Comparison of ENCODE assay signal across 25 mouse cellular contexts in the genomic region with DNA sequence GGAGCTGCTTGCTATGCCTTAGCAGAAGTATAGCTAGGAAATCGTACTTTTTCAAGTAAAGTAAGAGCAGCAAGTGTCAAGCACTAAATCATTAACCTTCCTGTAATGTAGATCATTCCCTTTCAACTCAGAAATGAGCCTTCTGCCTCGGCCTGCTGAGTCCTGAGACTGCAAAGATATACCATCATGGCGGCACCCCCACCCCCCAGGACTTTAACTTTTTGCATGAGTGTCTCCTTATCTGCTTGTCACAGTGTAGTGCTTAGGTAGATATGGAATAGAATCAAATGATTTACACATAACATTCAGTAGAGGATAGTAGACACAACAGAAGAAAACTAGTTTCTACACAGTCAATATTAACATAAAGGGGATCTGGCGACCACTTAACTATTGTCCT.
DNase-seq lines count a peak whose midpoint lies in the region; ATAC-seq and TF ChIP-seq lines count a peak whose summit lies in the region.
"Had no signal": no experiment of that assay in that cellular context is flagged by ENCODE, and none has a peak within 500 bp of the region (broad histone marks: within the 10 kb centered on the region; RNA-seq: fewer than 3 reads in every experiment).

No protein-coding gene starts in this region.

- H3K36me3 ChIP-seq in liver, postnatal 0 days (replicated peaks; ENCODE audit: insufficient read depth, low read length): no peaks in the 10 kb centered on the region
- no peaks in the 10 kb centered on the region for H3K36me3 ChIP-seq in neural tube, embryonic 14.5 days (ENCODE audit: control insufficient read depth, insufficient read depth, low read length)
- H3K36me3 ChIP-seq: embryonic facial prominence, embryonic 12.5 days; forebrain, embryonic 10.5 days; forebrain, embryonic 12.5 days; G1E had no signal

- no peak overlapping the region for H3K4me3 ChIP-seq in liver, postnatal 0 days (ENCODE audit: low read depth, low read length)
- no peak overlapping the region for H3K4me3 ChIP-seq in neural tube, embryonic 14.5 days (ENCODE audit: low read depth, low read length)
- H3K4me3 ChIP-seq: embryonic facial prominence, embryonic 10.5 days; embryonic facial prominence, embryonic 12.5 days; forebrain, embryonic 10.5 days; forebrain, embryonic 12.5 days had no signal

- TF ChIP-seq EP300 in liver, postnatal 0 days (IDR thresholded peaks at IDR 0.05; ENCODE audit: low read depth): no peak

- DNase-seq in liver: peak; percentile 25
- no peak for DNase-seq in liver, postnatal 0 days
- no peak for DNase-seq in neural tube, embryonic 10.5 days (ENCODE audit: extremely low spot score, low spot score)
- DNase-seq: adrenal gland, adult 8-10 months; adrenal gland, postnatal 14 days; adrenal gland, postnatal 36 days; B cell, adult 2 months; cerebellum, adult 11-12 months; cerebellum, adult 2 months; cerebellum, adult 9-10 months; cerebellum, postnatal 10 days; cerebellum, postnatal 25 days had no signal

- no peak for TF ChIP-seq CTCF in liver, postnatal 0 days (IDR thresholded peaks at IDR 0.05; ENCODE audit: low read depth)

- H3K27me3 ChIP-seq in liver, postnatal 0 days (ENCODE audit: insufficient read depth, low read length): no peaks in the 10 kb centered on the region
- no peaks in the 10 kb centered on the region for H3K27me3 ChIP-seq in neural tube, embryonic 14.5 days (ENCODE audit: control insufficient read depth, insufficient read depth, low read length)
- H3K27me3 ChIP-seq: CH12.LX; embryonic facial prominence, embryonic 12.5 days; forebrain, embryonic 12.5 days; Patski had no signal

- no peak for ATAC-seq in liver, postnatal 0 days
- 0 out of 2 replicates have a peak, but pooled peaks have one; percentile 34 for ATAC-seq in neural tube, embryonic 14.5 days (ENCODE audit: low read depth)
- no peak for ATAC-seq in erythroid progenitor cell, adult 5-6 weeks (replicated peaks; ENCODE audit: low FRiP score, poor library complexity, severe bottlenecking)
- ATAC-seq: activated CD4-positive, CD25-positive, alpha-beta regulatory T cell, adult 4 months; CD4-positive, CD25-positive, alpha-beta regulatory T cell, adult 4 months; forebrain, embryonic 14.5 days; forebrain, embryonic 16.5 days; Patski had no signal

- no peak overlapping the region for H3K27ac ChIP-seq in liver, postnatal 0 days (ENCODE audit: low read depth)
- no peak overlapping the region for H3K27ac ChIP-seq in neural tube, embryonic 14.5 days (ENCODE audit: low read depth, low read length)
- H3K27ac ChIP-seq: embryonic facial prominence, embryonic 10.5 days; embryonic facial prominence, embryonic 12.5 days; forebrain, embryonic 10.5 days; forebrain, embryonic 12.5 days had no signal

- H3K4me1 ChIP-seq in liver, postnatal 0 days (ENCODE audit: insufficient read depth): no peaks in the 10 kb centered on the region
- H3K4me1 ChIP-seq in neural tube, embryonic 14.5 days (ENCODE audit: control insufficient read depth, insufficient read depth, low read length): no peaks in the 10 kb centered on the region
- H3K4me1 ChIP-seq: embryonic facial prominence, embryonic 10.5 days; embryonic facial prominence, embryonic 12.5 days; forebrain, embryonic 10.5 days; forebrain, embryonic 12.5 days had no signal

- H3K9me3 ChIP-seq in liver, postnatal 0 days (ENCODE audit: low read length): no peaks in the 10 kb centered on the region
- H3K9me3 ChIP-seq in neural tube, embryonic 14.5 days (ENCODE audit: control insufficient read depth, low read length): no peaks in the 10 kb centered on the region
- H3K9me3 ChIP-seq: embryonic facial prominence, embryonic 10.5 days; embryonic facial prominence, embryonic 12.5 days; forebrain, embryonic 10.5 days; forebrain, embryonic 12.5 days; G1E had no signal

- 55% methylated on average over 4 of the region's 4 CpGs for WGBS in liver, postnatal 0 days (ENCODE audit: insufficient replicate concordance)
- WGBS in neural tube, embryonic 14.5 days: 70% methylated on average over 4 of the region's 4 CpGs

- H3K9ac ChIP-seq in liver, postnatal 0 days (replicated peaks): no peak overlapping the region
- H3K9ac ChIP-seq in neural tube, embryonic 14.5 days (replicated peaks; ENCODE audit: low read depth, low read length): no peak overlapping the region
- H3K9ac ChIP-seq: embryonic facial prominence, embryonic 12.5 days; forebrain, embryonic 12.5 days had no signal

- no peak overlapping the region for H3K4me2 ChIP-seq in liver, postnatal 0 days (ENCODE audit: low read depth, low read length)
- H3K4me2 ChIP-seq in neural tube, embryonic 14.5 days (ENCODE audit: low read depth, low read length): no peak overlapping the region
- H3K4me2 ChIP-seq: embryonic facial prominence, embryonic 12.5 days; forebrain, embryonic 12.5 days had no signal
